Mouse (Mus musculus): ENCODE data around the gene Man1b1.

Gene Man1b1

DNA sequence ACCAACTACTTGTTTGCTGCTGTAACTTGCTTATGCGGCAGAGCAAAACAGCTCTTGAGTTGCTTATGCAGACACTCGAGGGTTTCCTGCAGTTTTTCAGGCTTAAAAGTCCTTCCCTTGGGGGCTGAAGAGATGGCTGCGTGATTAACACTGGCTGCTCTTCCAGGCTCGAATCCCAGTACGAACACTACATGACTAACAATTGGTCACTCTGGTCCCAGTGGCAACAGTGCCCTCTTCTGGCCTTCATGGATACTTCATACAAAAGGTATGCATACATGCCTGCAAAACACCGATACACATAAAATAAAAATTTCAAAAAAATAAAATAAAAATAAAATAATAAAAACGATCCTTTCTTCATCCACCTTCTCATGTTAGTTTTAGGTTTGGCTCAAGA is 3.7 kb upstream of the Man1b1 start:
- POLR2A ChIA-PET: interaction anchor here (0.5 to 1.5 kb wide), 7 partner anchors 17 to 76 kb away, joined by 3 to 9 read pairs (median 3); partner anchors contain the start of gene Sapcd2 (in 1 of the 4)

DNA sequence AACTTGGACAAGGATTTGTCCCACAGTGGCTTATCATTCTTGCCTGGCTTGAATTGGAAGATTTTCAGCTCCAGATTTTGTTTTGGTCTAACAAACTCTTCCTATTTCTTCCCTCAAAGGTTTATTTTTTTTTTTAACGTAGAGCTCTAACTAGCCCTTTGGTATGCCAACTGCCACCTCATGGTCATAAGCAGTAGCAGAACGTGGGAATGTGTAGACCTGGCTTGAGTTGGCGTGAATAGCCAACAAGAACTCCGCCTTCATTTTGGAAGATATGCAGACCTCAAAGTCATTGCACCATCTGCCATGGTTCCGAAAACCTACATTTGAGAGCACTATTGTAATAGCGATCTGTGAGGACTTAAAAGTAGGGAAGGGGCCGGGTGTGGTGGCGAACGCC is 668 bp upstream of the Man1b1 start:
- CTCF ChIA-PET: interaction anchor here in 3 of 4 experiments (0.7 to 1.6 kb wide), 3 partner anchors 39 to 103 kb away, joined by 3 to 7 read pairs (median 6); no protein-coding TSS in a partner anchor
- POLR2A ChIA-PET: interaction anchor here in 2 of 4 experiments (0.6 to 1.9 kb wide), 4 partner anchors 17 to 65 kb away, joined by 3 to 4 read pairs (median 4); no protein-coding TSS in a partner anchor

More for the DNA sequence above, 3.7 kb upstream of the Man1b1 start:
- CTCF ChIA-PET: interaction anchor here (0.6 to 3.2 kb wide), 18 partner anchors 10 to 256 kb away, joined by 3 to 14 read pairs (median 3); partner anchors contain the start of genes Anapc2 (in 1 of the 4), Grin1 (in 1 of the 4), Nelfb (in 1 of the 4) and Sapcd2 (in 1 of the 4)

DNA sequence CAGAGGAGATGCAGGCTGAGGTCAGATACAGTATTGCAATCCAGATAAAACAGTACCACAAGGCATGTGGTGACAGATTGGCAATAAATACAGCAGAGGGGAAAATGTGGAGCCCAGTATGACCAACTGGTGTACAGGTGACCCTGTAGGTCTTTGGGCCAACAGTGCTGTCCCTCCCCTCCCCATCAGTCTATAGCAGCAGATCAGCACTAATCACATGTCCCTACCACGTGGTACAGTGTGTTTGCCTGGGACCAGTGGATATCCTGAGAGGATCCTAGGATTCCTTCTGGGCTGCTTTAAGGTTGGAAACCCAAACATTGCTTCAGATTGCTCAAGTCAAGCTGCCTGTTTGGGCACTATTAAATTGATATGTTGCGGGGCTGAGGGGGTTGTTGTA is 1.4 kb downstream of the Man1b1 start:
- CTCF ChIA-PET: interaction anchor here in 2 of 4 experiments (1.2 to 1.4 kb wide), 4 partner anchors 41 to 137 kb away, joined by 3 to 10 read pairs (median 4); partner anchors contain the start of gene Tor4a (in 1 of the 2)
- POLR2A ChIA-PET: interaction anchor here in 3 of 4 experiments (0.6 to 2.7 kb wide), 27 partner anchors 8 to 399 kb away, joined by 3 to 15 read pairs (median 4); partner anchors contain the start of genes Arrdc1 (in 2 of the 3), Tprn (in 2 of the 3), Anapc2 (in 1 of the 3) and Dpp7 (in 1 of the 3)

DNA sequence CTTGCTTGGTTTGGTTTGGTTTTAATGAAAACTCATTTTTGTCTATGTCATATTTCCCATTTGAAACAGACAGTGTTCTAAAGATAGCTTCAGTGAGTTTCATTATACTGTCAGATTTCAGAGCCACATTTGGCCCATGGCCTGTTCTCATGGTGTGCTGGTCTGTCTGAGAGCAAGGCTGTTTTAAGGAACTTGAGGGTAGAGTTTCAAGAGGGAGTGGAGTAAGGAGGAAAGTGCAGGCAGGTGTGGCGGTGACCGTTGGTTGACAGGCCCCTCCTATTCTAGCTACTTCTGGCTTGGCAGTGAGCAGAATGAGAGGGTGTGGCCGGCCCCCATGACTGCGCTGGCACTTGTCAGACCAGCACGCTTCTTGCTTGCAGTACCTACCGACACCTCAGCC is 6.2 kb downstream of the Man1b1 start:
- ChIA-PET CTCF (interaction anchor here in 2 of 4 experiments (1.2 to 1.4 kb wide), 2 partner anchors 46 to 64 kb away, joined by 3 to 4 read pairs; no protein-coding TSS in a partner anchor), POLR2A (interaction anchor here in 3 of 4 experiments (0.5 to 1.8 kb wide), 11 partner anchors 7 to 300 kb away, joined by 3 to 9 read pairs (median 3); partner anchors contain the start of genes Dpp7 (in 1 of the 3) and Traf2 (in 1 of the 3))

DNA sequence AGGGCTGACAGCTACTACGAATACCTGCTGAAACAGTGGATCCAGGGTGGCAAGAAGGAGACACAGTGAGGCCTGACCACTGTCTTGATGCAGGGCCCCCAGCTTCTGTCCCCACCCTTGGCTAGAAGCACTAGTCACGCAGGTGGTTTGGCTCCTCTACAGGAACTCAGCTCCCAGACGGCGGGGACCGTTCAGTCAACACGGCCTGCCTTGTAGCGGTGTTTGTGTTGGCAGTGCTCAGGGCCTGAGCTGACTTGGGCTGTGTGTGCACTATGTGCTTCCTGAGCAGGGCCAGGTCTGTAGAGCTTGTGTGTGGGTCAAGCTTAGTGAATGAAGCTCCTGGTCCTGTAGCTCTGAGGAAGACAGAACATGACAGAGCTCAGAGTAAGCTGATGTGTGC is 16.0 kb downstream of the Man1b1 start:
- CTCF ChIA-PET: interaction anchor here in 3 of 4 experiments (0.5 to 2.1 kb wide), 5 partner anchors 29 to 72 kb away, joined by 3 to 7 read pairs (median 3); no protein-coding TSS in a partner anchor
- POLR2A ChIA-PET: interaction anchor here in 3 of 4 experiments (0.6 to 7.0 kb wide), 26 partner anchors 8 to 203 kb away, joined by 3 to 41 read pairs (median 4); partner anchors contain the start of genes Uap1l1 (in 3 of the 3), Sapcd2 (in 2 of the 3), Abca2 (in 1 of the 3) and Anapc2 (in 1 of the 3)

DNA sequence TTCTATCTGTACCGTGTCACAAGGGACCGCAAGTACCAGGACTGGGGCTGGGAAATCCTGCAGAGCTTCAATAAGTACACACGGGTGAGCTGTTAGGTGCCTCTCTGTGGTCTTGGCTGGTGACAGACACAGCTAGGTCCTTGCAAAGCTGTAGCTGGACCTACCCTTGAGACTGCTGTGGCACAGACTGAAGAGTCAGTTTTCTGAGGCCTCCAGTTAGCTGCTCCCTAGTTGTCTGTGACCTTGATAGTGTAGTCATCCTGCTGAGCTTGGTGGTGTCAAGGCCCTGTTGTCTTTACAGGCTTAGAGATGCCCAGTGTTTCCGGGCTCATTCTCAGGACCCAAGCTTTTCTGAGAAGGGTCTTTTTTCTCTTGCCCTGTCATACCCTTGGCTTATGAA is 17.4 kb downstream of the Man1b1 start:
- ChIA-PET POLR2A (interaction anchor here in 3 of 4 experiments (0.7 to 7.0 kb wide), 25 partner anchors 8 to 139 kb away, joined by 3 to 41 read pairs (median 5); partner anchors contain the start of genes Sapcd2 (in 2 of the 3), Uap1l1 (in 2 of the 3), Anapc2 (in 1 of the 3) and Entpd2 (in 1 of the 3)), CTCF (interaction anchor here in 3 of 4 experiments (0.5 to 2.1 kb wide), 4 partner anchors 27 to 915 kb away, joined by 3 to 7 read pairs (median 5); no protein-coding TSS in a partner anchor)

DNA sequence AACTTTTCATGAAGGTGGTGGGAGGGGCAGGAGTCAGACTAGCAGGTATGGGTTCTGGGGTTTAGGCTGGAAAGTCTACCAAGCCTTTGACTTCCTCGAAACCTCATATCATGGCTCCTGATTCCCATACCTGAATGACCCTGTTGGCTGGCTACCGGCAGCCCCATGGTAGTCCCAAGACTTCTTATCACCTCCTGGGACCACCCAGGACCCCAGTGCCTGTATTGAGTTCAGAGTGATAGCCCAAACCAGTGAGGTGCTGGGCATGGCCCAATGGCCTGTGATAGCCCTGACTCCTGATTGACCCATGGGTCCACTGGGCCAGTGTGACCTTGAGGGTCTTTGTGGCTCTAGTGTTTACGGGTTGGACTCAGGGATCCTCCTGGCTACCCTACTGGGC is 18.6 kb downstream of the Man1b1 start:
- CTCF ChIA-PET: no interaction called here
- POLR2A ChIA-PET: interaction anchor here in 2 of 4 experiments (0.9 to 7.0 kb wide), 10 partner anchors 11 to 127 kb away, joined by 3 to 41 read pairs (median 4); partner anchors contain the start of genes Uap1l1 (in 2 of the 2) and Sapcd2 (in 1 of the 2)

DNA sequence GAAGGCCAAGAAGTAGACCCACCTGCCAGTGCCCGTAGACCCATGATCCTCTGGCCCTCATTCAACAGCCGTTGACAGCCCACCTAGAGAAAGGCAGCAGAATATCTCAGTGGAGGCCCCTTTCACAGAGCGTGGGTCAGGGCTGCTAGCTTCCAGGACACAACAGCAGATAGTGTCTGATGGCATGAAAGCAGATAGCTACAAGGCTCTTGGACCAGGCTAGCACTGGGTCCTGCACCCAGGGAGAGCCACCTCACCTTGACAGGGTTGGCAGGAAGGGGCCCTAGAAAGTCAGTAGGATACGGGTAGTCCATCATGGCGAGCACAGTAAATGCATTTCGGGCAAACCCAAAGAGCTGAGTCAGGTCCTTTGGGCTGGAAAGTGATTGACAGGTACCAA is 22.1 kb downstream of the Man1b1 start:
- CTCF ChIA-PET: interaction anchor here in 2 of 4 experiments (0.5 to 1.2 kb wide), 2 partner anchors 15 to 59 kb away, joined by 3 read pairs; no protein-coding TSS in a partner anchor
- POLR2A ChIA-PET: interaction anchor here in 3 of 4 experiments (0.7 to 7.0 kb wide), 24 partner anchors 8 to 160 kb away, joined by 3 to 41 read pairs (median 4); partner anchors contain the start of genes Uap1l1 (in 3 of the 3), Man1b1 (in 2 of the 3), Sapcd2 (in 2 of the 3) and Anapc2 (in 1 of the 3)

DNA sequence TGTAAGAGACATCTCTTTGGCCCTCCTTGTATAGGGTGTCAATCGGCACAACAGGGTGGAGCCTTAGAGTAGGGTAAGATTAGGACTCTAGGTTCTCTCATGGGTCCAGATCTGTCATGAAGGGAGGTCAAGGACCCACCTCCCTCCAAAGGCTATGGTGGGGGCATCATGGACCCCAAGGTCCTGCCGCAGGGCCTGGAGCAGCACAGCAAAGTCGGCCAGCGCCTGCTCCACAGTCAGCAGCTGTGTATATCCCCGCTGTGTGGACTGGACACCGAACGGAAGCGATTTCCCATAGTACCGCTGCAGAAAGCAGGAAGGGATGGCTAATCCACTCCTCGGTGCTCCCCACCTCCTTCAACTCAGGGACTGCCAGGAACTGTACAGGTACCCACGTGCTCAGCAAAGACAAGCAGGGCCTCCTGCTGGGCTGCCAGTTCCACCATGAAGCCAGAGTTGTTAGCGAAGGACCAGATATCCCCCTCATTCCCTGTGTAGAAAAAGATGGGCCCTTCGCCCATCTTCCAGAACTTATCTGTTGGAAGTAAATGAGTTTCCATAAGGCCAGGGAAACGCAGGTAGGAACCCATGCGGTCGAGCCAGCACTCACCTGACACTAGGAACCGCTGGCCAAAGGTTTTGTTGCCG is 23.4 kb downstream of the Man1b1 start:
- ChIA-PET POLR2A (interaction anchor here in 2 of 4 experiments (0.8 to 4.3 kb wide), 19 partner anchors 9 to 131 kb away, joined by 3 to 38 read pairs (median 5); partner anchors contain the start of genes Anapc2 (in 2 of the 2), Ssna1 (in 2 of the 2), Uap1l1 (in 2 of the 2) and Man1b1 (in 1 of the 2)), CTCF (interaction anchor here in 1 of 4 experiments (1.0 kb wide), 1 partner anchor 201 kb away, joined by 3 read pairs; no protein-coding TSS in a partner anchor)

DNA sequence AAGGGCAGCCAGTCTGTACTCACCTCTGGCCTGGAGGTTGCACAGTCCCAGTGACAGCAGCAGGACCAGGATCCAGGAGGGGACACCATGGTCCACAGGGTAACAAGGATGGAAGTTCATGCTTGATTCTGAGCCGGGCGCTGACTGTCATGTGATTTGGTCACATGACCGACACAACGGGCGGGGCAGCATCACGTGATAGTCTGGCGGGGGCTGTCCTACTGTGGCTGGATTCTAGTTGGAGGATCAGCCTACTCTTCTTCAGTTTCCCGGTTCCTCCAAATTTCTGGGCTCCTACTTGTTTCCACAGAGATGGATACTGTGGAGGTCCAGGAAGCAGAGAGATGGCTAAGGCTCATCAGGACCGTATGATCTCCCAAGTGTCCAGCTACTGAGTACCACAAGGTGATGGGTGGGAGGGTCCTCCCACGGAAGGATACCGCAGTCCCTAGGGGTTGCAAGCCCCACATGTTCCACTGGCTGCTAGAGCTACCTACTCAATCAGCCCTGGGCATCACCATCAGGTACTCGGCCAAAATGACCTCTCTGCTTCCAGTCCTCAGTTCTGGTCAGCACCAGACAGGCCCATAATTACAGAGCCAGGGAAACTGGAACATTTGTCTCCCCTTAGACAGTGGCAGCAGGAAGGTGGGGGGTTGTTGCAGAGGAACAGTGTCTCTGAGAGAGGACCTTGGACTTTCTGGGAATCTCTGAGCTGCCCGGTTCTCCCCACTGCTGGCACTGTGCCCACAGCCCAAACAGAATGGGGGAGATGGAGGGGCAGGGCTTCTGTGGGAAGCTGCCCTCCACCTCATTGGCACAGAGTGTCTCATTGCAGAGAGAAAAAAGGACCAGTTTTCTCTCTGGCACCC is 24.3 kb downstream of the Man1b1 start, which contains the start of gene Dpp7:
Dpp7 (minus strand) TSS at position 152 of the 872 bp plus-strand sequence.
- ChIA-PET CTCF (interaction anchor here in 3 of 4 experiments (0.6 to 1.0 kb wide), 4 partner anchors 128 to 1228 kb away, joined by 3 to 4 read pairs (median 3); partner anchors contain the start of gene Ajm1 (in 1 of the 3)), POLR2A (interaction anchor here in 3 of 4 experiments (0.6 to 2.2 kb wide), 33 partner anchors 8 to 219 kb away, joined by 3 to 21 read pairs (median 4); partner anchors contain the start of genes Uap1l1 (in 3 of the 3), Anapc2 (in 2 of the 3), Sapcd2 (in 2 of the 3) and Ssna1 (in 2 of the 3))

DNA sequence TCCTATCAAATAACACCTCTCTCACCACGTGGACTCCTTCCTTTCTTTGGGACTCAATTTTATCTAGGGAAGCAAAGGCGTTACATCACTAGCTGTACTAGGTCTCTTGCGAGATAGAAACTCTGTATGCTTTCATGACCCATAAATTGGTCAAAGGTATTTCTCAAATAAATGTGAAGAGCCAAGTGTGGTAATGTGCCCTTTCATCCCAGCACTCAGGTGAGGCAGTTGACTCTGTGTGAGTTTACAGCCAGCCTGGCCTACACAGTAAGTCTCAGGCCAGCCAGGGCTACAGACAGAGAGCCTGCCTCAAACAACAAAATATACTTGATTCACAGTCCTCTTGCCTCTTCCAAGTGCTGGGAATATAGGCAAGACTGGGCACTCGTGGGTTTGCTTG is 27.7 kb downstream of the Man1b1 start:
- ChIA-PET CTCF (no interaction called here), POLR2A (interaction anchor here in 2 of 4 experiments (1.2 to 9.2 kb wide), 4 partner anchors 9 to 37 kb away, joined by 3 to 146 read pairs (median 22); partner anchors contain the start of gene Sapcd2 (in 1 of the 2))

DNA sequence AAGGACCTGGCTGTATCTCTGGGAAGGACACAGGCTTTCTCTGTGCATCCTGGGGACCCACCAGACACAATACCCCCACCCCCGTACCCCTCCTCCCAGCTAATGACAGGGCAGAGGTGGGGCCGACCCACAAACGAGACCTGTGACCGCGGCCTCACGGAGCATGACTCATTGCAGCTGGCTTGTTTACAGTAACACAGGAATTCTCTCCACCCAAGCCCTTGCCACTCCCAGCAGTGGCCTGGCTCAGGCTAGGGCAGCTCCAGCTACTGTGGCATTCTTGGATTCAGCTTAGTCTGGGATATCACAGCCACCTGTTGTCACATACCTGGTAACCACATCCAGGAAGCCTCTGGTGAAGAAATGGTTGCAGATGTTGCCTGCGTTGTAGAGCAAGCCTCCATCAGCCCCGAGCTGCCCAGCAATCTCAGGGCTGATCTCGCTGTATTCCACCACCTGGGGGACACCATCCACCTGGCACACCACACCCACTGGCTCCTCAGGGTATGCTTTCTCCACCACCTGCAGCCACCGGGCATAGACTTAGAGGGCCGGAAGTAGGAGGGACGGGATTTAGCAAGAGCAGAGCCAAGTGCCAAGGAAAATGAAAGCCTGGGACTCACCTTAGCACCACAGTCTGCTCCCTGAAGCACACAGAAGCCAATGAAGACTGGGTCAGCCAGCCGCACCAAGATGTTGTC is 31.5 kb downstream of the Man1b1 start:
- CTCF ChIA-PET: interaction anchor here in 3 of 4 experiments (0.5 to 1.5 kb wide), 3 partner anchors 39 to 1082 kb away, joined by 3 to 4 read pairs (median 3); no protein-coding TSS in a partner anchor

DNA sequence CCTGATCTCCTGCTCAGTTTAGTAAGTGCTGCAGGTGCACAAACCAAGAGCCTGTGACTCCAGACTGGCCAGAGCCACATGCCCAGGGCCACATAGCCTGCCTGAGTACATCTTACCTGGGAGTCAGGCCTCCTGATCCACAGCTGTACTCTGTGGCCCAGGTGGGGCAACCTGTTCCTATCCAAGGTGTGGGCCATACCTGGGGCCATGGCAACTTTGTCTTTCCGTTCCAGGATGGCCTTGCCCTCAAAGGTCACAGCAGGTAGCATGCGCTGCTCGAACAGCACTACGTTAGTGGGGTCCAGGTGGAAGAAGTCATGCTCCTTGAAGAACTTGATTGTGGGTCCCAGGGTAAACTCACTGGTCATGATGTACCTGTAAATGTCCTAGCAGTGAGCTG is 32.2 kb downstream of the Man1b1 start:
- POLR2A ChIA-PET: interaction anchor here in 3 of 4 experiments (1.0 to 9.2 kb wide), 28 partner anchors 7 to 182 kb away, joined by 3 to 146 read pairs (median 5); partner anchors contain the start of genes Dpp7 (in 2 of the 3), Entpd2 (in 2 of the 3), Man1b1 (in 1 of the 3) and Sapcd2 (in 1 of the 3)
- CTCF ChIA-PET: interaction anchor here in 2 of 4 experiments (1.1 to 1.8 kb wide), 3 partner anchors 12 to 38 kb away, joined by 3 to 5 read pairs (median 3); no protein-coding TSS in a partner anchor

More for the DNA sequence above, 31.5 kb downstream of the Man1b1 start:
- POLR2A ChIA-PET: interaction anchor here in 3 of 4 experiments (0.8 to 9.2 kb wide), 17 partner anchors 9 to 212 kb away, joined by 3 to 146 read pairs (median 4); partner anchors contain the start of genes Sapcd2 (in 2 of the 3), Lrrc26 (in 1 of the 3), Man1b1 (in 1 of the 3) and Phpt1 (in 1 of the 3)

DNA sequence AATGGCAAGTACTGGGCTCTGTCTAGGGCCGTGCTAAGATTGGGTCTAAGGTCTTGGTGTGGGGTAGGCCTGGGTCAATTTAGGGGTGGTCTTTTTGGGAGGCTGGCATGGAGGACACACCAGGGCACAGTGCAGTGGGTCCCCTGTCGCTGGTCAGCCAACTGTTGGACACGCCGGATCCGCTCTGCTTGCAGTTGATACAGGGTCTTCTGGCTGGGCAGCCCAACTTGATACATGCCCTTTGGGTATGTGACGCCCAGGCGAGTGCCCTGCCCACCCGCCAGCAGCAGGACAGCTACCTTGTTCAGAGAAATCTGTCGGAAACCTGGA is 32.6 kb downstream of the Man1b1 start:
- POLR2A ChIA-PET: interaction anchor here in 3 of 4 experiments (0.7 to 9.2 kb wide), 40 partner anchors 8 to 182 kb away, joined by 3 to 146 read pairs (median 4); partner anchors contain the start of genes Dpp7 (in 2 of the 3), Entpd2 (in 2 of the 3), Anapc2 (in 1 of the 3) and Man1b1 (in 1 of the 3)
- CTCF ChIA-PET: interaction anchor here in 3 of 4 experiments (1.1 to 3.1 kb wide), 5 partner anchors 11 to 136 kb away, joined by 3 to 14 read pairs (median 3); no protein-coding TSS in a partner anchor

DNA sequence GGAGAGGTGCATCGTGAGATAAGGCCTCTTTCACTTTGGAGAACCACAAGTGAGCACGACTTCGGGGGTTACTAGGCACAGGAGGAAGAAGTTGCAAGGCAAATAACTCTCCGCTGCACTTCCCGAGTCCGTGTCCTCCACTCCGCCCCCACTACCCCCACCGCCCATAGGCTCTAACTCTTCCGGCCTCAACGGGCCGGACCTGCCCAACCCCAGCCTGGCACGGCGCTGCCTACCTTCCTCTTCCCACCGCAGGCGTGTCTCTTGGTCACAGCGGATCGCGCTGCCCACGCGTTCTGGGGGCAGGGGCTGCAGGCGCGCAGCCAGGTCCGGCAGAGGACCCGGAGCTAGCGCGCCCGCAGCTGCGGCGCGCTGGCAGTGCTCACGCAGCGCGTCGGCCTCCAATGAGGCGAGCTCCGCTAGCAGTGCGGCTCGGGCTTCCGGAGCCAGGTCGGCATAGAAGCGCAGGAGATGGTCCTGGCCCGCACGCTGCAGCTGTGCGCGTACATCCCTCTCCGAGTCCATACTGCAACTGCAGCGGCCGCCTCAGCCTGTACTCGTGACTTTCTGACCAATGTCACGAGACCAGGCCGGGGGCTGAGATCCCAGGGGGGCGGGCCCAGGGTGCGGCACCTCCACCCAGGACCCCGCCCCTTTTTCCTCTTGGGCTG is 33.1 kb downstream of the Man1b1 start, which contains the start of gene Uap1l1:
Uap1l1 (minus strand) TSS at position 592 of the 671 bp plus-strand sequence.
- POLR2A ChIA-PET: interaction anchor here (0.6 to 9.2 kb wide), 47 partner anchors 8 to 186 kb away, joined by 3 to 146 read pairs (median 4); partner anchors contain the start of genes Dpp7 (in 2 of the 4), Entpd2 (in 2 of the 4), Anapc2 (in 1 of the 4) and Man1b1 (in 1 of the 4)
- CTCF ChIA-PET: interaction anchor here (0.6 to 3.1 kb wide), 7 partner anchors 11 to 279 kb away, joined by 3 to 14 read pairs (median 3); no protein-coding TSS in a partner anchor
